8 mouse cellular contexts compared by ENCODE assay signal in genomic region chr17:3115380-3115974, GRCm38 (mm10). TPM values are rescaled to one million over a fixed set of nuclear protein-coding genes. Genes with fewer than 3 reads are reported as not detected.
DNase-seq lines count a peak whose midpoint lies in the region; ATAC-seq and TF ChIP-seq lines count a peak whose summit lies in the region.

No protein-coding gene starts in this region.

- peaks cover 15% of the 10 kb centered on the region for H3K4me1 ChIP-seq in embryonic facial prominence, embryonic 14.5 days (ENCODE audit: control insufficient read depth, insufficient read depth, low read length)
- H3K4me1 ChIP-seq in heart, embryonic 11.5 days (ENCODE audit: control insufficient read depth, insufficient read depth, low read length) = 0 out of 2 replicates have a peak, but pooled peaks cover 3% of the 10 kb centered on the region
- peaks cover 15% of the 10 kb centered on the region for H3K4me1 ChIP-seq in liver, embryonic 16.5 days (ENCODE audit: control insufficient read depth, low read depth, low read length)
- H3K4me1 ChIP-seq in neural tube, embryonic 12.5 days = peaks cover 25% of the 10 kb centered on the region
- no peaks in the 10 kb centered on the region for H3K4me1 ChIP-seq in testis, adult 2 months (ENCODE audit: control insufficient read depth, insufficient read depth, low read length)

- peak; percentile 56 for ATAC-seq in embryonic facial prominence, embryonic 14.5 days (ENCODE audit: low read depth)
- ATAC-seq in heart, embryonic 11.5 days (replicated peaks; ENCODE audit: insufficient number of reproducible peaks, low FRiP score, low TSS enrichment) = peak; percentile 76
- ATAC-seq in liver, embryonic 16.5 days (ENCODE audit: low read depth) = peak; percentile 68
- no peak; the same call in none of the 2 replicates for ATAC-seq in neural tube, embryonic 12.5 days (ENCODE audit: low FRiP score, low read depth)

- TF ChIP-seq POLR2A in testis, adult 2 months (IDR thresholded peaks at IDR 0.05; ENCODE audit: control insufficient read depth, low read depth, low read length) = no peak

- peak overlapping the region; percentile 98 for H3K9ac ChIP-seq in embryonic facial prominence, embryonic 14.5 days (ENCODE audit: low read depth, low read length)
- peak overlapping the region; percentile 97 for H3K9ac ChIP-seq in heart, embryonic 11.5 days (ENCODE audit: low read depth, low read length)
- H3K9ac ChIP-seq in liver, embryonic 16.5 days (ENCODE audit: low read depth, low read length) = peak overlapping the region; percentile 96
- peak overlapping the region; percentile 92 for H3K9ac ChIP-seq in neural tube, embryonic 12.5 days

- no peak for TF ChIP-seq CTCF in testis, adult 2 months (IDR thresholded peaks at IDR 0.05; ENCODE audit: control insufficient read depth, insufficient read depth, insufficient replicate concordance, low read depth, low read length)

- peak overlapping the region; percentile 99 for H3K27ac ChIP-seq in embryonic facial prominence, embryonic 14.5 days (replicated peaks; ENCODE audit: low read depth, low read length)
- peak overlapping the region; percentile 100 for H3K27ac ChIP-seq in heart, embryonic 11.5 days (ENCODE audit: low read depth, low read length)
- H3K27ac ChIP-seq in liver, embryonic 16.5 days (ENCODE audit: low read length) = peak overlapping the region; percentile 99
- peak overlapping the region; percentile 98 for H3K27ac ChIP-seq in neural tube, embryonic 12.5 days
- H3K27ac ChIP-seq in testis, adult 2 months (ENCODE audit: control insufficient read depth, insufficient read depth, low read depth, low read length) = peak overlapping the region; percentile 95

- peak; percentile 81 for DNase-seq in CD4-positive helper T cell, adult 2 months (ENCODE audit: low read depth, low spot score)
- DNase-seq in adrenal gland, postnatal 36 days = peak; percentile 64 to 76
- peak; percentile 59 for DNase-seq in embryonic facial prominence, embryonic 14.5 days (ENCODE audit: low spot score)
- peak; percentile 68 for DNase-seq in kidney, postnatal 14 days

- H3K4me3 ChIP-seq in embryonic facial prominence, embryonic 14.5 days (ENCODE audit: low read depth, low read length) = peak overlapping the region; percentile 96
- H3K4me3 ChIP-seq in heart, embryonic 11.5 days (ENCODE audit: low read depth, low read length) = peak overlapping the region; percentile 96
- H3K4me3 ChIP-seq in liver, embryonic 16.5 days (ENCODE audit: low read depth, low read length) = peak overlapping the region; percentile 93
- H3K4me3 ChIP-seq in neural tube, embryonic 12.5 days = peak overlapping the region; percentile 86
- H3K4me3 ChIP-seq in testis, adult 2 months (ENCODE audit: control insufficient read depth, low read depth, low read length) = peak overlapping the region; percentile 86

- no peaks in the 10 kb centered on the region for H3K27me3 ChIP-seq in embryonic facial prominence, embryonic 14.5 days (replicated peaks; ENCODE audit: control insufficient read depth, insufficient read depth, low read length)
- H3K27me3 ChIP-seq in heart, embryonic 11.5 days (ENCODE audit: control insufficient read depth, insufficient read depth, low read length) = no peaks in the 10 kb centered on the region
- H3K27me3 ChIP-seq in liver, embryonic 16.5 days (ENCODE audit: control insufficient read depth, insufficient read depth, low read depth, low read length) = no peaks in the 10 kb centered on the region
- no peaks in the 10 kb centered on the region for H3K27me3 ChIP-seq in neural tube, embryonic 12.5 days (replicated peaks)
- no peaks in the 10 kb centered on the region for H3K27me3 ChIP-seq in testis, adult 2 months (ENCODE audit: control insufficient read depth, insufficient read depth, low read length)

- no peaks in the 10 kb centered on the region for H3K9me3 ChIP-seq in embryonic facial prominence, embryonic 14.5 days (ENCODE audit: control insufficient read depth, low read length)
- H3K9me3 ChIP-seq in heart, embryonic 11.5 days (replicated peaks; ENCODE audit: control insufficient read depth, low read length) = no peaks in the 10 kb centered on the region
- no peaks in the 10 kb centered on the region for H3K9me3 ChIP-seq in liver, embryonic 16.5 days (replicated peaks; ENCODE audit: control insufficient read depth, low read length)
- no peaks in the 10 kb centered on the region for H3K9me3 ChIP-seq in neural tube, embryonic 12.5 days

- WGBS in embryonic facial prominence, embryonic 14.5 days = 0% methylated on average over 18 of the region's 47 CpGs
- WGBS in heart, embryonic 11.5 days (ENCODE audit: insufficient replicate concordance) = 1% methylated on average over 29 of the region's 47 CpGs
- WGBS in liver, embryonic 16.5 days (ENCODE audit: insufficient replicate concordance) = 0% methylated on average over 40 of the region's 47 CpGs
- WGBS in neural tube, embryonic 12.5 days = under 1% methylated on average over 39 of the region's 47 CpGs

- H3K4me2 ChIP-seq in embryonic facial prominence, embryonic 14.5 days (ENCODE audit: low read depth, low read length) = peak overlapping the region; percentile 73
- H3K4me2 ChIP-seq in heart, embryonic 11.5 days = peak overlapping the region; percentile 67
- peak overlapping the region; percentile 75 for H3K4me2 ChIP-seq in liver, embryonic 16.5 days (ENCODE audit: low read depth, low read length)
- peak overlapping the region; percentile 76 for H3K4me2 ChIP-seq in neural tube, embryonic 12.5 days (replicated peaks)

- no peaks in the 10 kb centered on the region for H3K36me3 ChIP-seq in embryonic facial prominence, embryonic 14.5 days (ENCODE audit: control insufficient read depth, insufficient read depth, low read length)
- no peaks in the 10 kb centered on the region for H3K36me3 ChIP-seq in heart, embryonic 11.5 days (ENCODE audit: control insufficient read depth, insufficient read depth, low read length)
- H3K36me3 ChIP-seq in liver, embryonic 16.5 days (ENCODE audit: control insufficient read depth, insufficient read depth) = no peaks in the 10 kb centered on the region
- no peaks in the 10 kb centered on the region for H3K36me3 ChIP-seq in neural tube, embryonic 12.5 days
- H3K36me3 ChIP-seq in testis, adult 2 months (ENCODE audit: control insufficient read depth, insufficient read depth, low read length) = no peaks in the 10 kb centered on the region

RNA-seq across cellular contexts. Expression of gene Scaf8, which starts 0.7 kb away (rescaled TPM):
- total RNA-seq in adrenal gland, postnatal 36 days (2021) = 10 to 100 TPM; 41.7 to 43.7 TPM
- polyA plus RNA-seq in embryonic facial prominence, embryonic 14.5 days (2014; fragmentation: Nextera tagmentation; extraction: Ambion mirVana) = 21.5 and 23.4 TPM in 2 replicates
- 19.1 and 20.6 TPM in 2 replicates for polyA plus RNA-seq in heart, embryonic 11.5 days (2014; fragmentation: Nextera tagmentation; extraction: Ambion mirVana)
- polyA plus RNA-seq in liver, embryonic 16.5 days (2015; fragmentation: Nextera tagmentation; extraction: Ambion mirVana) = 7.2 and 7.3 TPM in 2 replicates
- 23.6 and 24.9 TPM in 2 replicates for polyA plus RNA-seq in neural tube, embryonic 12.5 days (2016; fragmentation: Nextera tagmentation; extraction: Ambion mirVana)
- polyA plus RNA-seq in testis, adult 2 months (2012; rRNA removed) = 12.9 and 15.6 TPM in 2 replicates
